Mouse (Mus musculus) neural tube, embryonic 15.5 days (tissue): ENCODE data around the gene Gm49396. TPM values are rescaled to one million over a fixed set of nuclear protein-coding genes. Genes with fewer than 3 reads are reported as not detected.

Experiments used
- ATAC-seq: fragments of 200-750 bp; cut with Nextera tagmentation; 2 replicates; pipeline ENCODE4 v1.8.0; 2017; ENCODE audit warnings: mild to moderate bottlenecking, moderate TSS enrichment, moderate library complexity; ENCODE audit not compliant: low FRiP score
- H3K27ac ChIP-seq: fragments of 300-500 bp; sonication (generic); replicated peaks from 2 replicates; pipeline ENCODE4 v1.5.1; 2015; ENCODE audit warnings: mild to moderate bottlenecking, inconsistent platforms
- H3K27me3 ChIP-seq: fragments of 300-500 bp; sonication (generic); replicated peaks from 2 replicates; pipeline ENCODE4 v1.6.1; 2015; ENCODE audit warnings: inconsistent platforms
- H3K36me3 ChIP-seq: fragments of 300-500 bp; sonication (generic); 2 replicates; pipeline ENCODE4 v1.6.1; 2015; ENCODE audit warnings: inconsistent platforms
- H3K4me1 ChIP-seq: fragments of 300-500 bp; sonication (generic); 2 replicates; pipeline ENCODE4 v1.6.1; 2015; ENCODE audit warnings: inconsistent platforms
- H3K4me2 ChIP-seq: fragments of 300-500 bp; sonication (generic); 2 replicates; pipeline ENCODE4 v1.6.1; 2015; ENCODE audit warnings: inconsistent platforms, mild to moderate bottlenecking, moderate library complexity
- H3K4me3 ChIP-seq: fragments of 300-500 bp; sonication (generic); replicated peaks from 2 replicates; pipeline ENCODE4 v1.5.1; 2015; ENCODE audit warnings: mild to moderate bottlenecking, inconsistent platforms
- H3K9ac ChIP-seq: fragments of 300-500 bp; sonication (generic); replicated peaks from 2 replicates; pipeline ENCODE4 v1.6.1; 2015; ENCODE audit warnings: mild to moderate bottlenecking, inconsistent platforms
- H3K9me3 ChIP-seq: fragments of 300-500 bp; sonication (generic); replicated peaks from 2 replicates; pipeline ENCODE4 v1.6.1; 2016; ENCODE audit warnings: inconsistent platforms
- WGBS: fragments of 180-500 bp; shearing (Covaris S2); methylation state at CpG from one replicate; pipeline ENCODE4 v1.1.7; 2015; ENCODE audit warnings: mixed read lengths; 5-methylcytosine and 5-hydroxymethylcytosine counted together
- polyA plus RNA-seq: library from polyadenylated mRNA; unstranded; fragments of >200 nt; fragmentation: Nextera tagmentation; extraction: Ambion mirVana; gene quantifications from 2 replicates; pipeline ENCODE4 v1.2.1, GENCODE M21; 2015

Gene Gm49396
- polyA plus RNA-seq, 1 experiment from 2014 or later: 14.6 TPM

DNA sequence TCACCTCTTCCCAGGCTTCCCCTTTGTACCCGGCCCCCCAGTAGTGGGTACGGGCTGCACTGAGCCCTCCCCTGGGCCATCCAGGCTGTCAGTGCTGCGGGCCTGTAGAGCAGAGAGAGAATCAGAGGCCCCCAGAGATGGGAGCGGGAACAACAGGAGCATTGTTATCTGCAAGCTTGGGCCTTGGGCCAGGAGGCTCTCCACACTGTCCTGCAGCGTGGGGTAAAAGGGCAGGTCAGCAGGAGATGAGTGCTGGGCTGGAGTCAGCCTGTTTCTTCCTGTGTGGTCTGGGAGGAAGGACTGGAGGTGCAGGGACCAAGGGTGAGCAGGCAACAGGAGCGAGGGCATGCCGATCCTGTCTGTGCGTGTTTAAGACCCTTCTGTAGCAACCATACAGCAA, 30.2 kb upstream of the Gm49396 start:
- peaks cover 49% of the 10 kb centered on the region for H3K36me3 ChIP-seq

DNA sequence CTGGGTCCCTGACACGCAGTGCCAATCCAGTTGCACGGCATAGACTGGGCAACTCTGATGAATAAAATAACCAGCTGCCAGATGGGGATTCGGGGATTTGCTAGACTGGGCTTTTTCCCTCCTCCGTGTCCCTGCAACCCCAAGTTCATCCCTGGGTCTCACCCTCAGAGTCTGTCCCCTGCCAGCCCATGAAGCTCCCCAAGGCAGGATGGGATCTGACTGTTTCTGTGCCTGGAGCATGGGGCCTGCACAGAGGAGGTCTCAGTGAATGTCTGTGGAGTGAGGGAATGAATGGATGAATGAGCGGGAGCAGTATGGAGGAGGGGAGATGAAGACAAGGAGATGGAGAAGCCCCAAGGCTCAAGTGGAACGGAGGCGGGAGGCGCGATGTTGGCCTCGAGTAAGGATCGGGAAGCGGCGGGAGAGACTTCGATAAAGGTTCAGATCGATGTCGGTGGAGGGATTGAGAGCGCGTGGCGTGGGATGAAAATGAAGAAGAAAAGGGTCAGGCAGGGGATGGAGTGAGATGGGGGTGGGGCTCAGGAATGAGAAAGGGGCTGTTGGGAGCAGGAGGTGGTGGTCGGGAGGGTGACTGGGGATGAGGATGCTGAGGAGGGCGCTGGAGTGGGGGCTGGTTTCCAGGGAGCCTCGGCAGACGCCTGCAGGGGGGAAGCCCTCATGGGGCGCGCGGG, 29.1 kb upstream of the Gm49396 start:
- Histone ChIP-seq H3K27ac (peak overlapping the region; percentile 95), H3K4me3 (peak overlapping the region; percentile 72), H3K4me1 (peaks cover 46% of the 10 kb centered on the region), H3K27me3 (no peaks in the 10 kb centered on the region), H3K9ac (peak overlapping the region; percentile 89), H3K36me3 (peaks cover 38% of the 10 kb centered on the region), H3K4me2 (peak overlapping the region; percentile 86), H3K9me3 (no peaks in the 10 kb centered on the region)
- 2% methylated on average over 25 of the region's 26 CpGs for WGBS
- ATAC-seq: peak; percentile 57

More for the DNA sequence above, 30.2 kb upstream of the Gm49396 start:
- Histone ChIP-seq H3K9me3 (no peaks in the 10 kb centered on the region), H3K4me3 (peak overlapping the region; percentile 72), H3K4me1 (peaks cover 46% of the 10 kb centered on the region), H3K9ac (peak overlapping the region; percentile 89), H3K27ac (peak overlapping the region; percentile 95; the same call in 1 of the 2 replicates), H3K27me3 (no peaks in the 10 kb centered on the region), H3K4me2 (peak overlapping the region; percentile 86)
- ATAC-seq: no peak
- 6% methylated on average over 8 of the region's 8 CpGs for WGBS

DNA sequence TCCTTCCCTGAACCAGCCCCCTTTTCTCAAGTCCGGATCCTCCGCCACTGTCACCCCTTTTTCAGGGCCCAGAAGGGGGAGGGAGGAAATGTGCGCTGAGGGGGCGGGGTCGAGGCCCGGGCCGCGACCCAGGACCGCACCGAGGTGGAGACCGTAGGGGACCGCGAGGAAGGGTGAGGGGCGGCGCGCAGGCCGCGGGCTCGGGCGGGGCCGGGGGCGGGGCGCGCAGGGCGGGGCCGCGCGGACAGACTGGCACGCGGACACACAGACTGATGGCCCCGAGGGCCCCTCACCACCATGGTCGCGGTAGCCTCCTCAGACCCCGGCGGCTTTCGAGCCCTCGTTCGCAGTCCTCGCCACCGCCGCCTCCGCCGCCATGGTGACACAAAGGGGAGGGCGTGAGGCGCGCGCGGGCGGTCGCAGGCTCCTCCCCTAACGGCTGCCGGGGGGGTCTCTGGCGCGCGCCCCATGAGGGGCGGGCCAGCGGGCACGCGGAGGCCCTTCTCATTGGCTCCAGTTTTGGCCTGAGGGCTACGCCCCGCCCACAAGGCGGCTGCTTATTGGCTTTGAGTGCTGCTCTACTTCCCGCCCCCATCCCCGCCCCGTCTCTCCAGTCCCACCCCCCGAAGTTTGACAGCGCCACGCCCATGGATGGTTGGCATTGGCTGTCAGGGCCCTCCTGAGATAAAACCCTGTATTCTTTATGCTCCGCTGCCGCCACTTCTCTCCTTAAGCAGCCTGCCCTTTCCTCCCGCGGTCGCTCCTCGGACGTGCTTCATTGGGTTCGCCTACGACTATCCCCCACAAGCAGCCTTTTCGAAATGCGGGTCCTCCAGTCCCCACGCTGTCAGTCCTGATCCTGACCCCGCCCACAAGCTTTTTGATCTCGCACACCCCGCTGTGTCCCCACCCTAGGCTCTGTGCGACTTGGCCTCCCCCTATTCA, 28.2 kb upstream of the Gm49396 start, which contains the start of gene Arhgap33:
Arhgap33 (minus strand) TSS at position 428 of the 945 bp plus-strand sequence.
- Histone ChIP-seq H3K27ac (peak within 1 kb of the TSS; percentile 95), H3K4me2 (peak within 1 kb of the TSS; percentile 86), H3K4me3 (peak within 1 kb of the TSS; percentile 72), H3K9ac (peak within 1 kb of the TSS; percentile 89), H3K27me3 (no peaks in the 10 kb centered on the region), H3K9me3 (no peaks in the 10 kb centered on the region), H3K4me1 (peaks cover 46% of the 10 kb centered on the region), H3K36me3 (peaks cover 31% of the 10 kb centered on the region)
- under 1% methylated on average over 73 of the region's 84 CpGs for WGBS
- ATAC-seq: peak; percentile 94

DNA sequence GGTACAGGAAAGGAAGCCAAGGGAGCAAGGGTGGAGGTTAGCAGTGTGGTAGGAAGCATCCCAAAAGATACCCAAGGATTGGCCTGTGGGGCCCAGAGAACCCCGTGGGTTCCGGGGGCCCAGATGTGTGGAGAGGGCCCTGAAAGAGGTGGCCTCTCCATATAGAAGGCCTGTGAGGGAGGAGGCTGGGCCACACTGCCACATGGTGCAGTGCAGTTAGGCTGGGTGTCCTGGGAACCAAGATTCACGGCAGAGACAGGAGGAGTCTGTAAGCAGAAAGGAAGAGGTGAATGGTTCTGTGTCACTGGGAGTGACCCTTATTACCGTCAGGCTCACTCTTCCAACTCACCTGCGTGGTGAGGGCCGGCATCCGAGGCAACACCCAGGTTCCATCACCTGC, 22.6 kb upstream of the Gm49396 start:
- H3K27me3 ChIP-seq: no peaks in the 10 kb centered on the region
- no peak for ATAC-seq
- H3K9ac ChIP-seq: no peak overlapping the region
- peaks cover 6% of the 10 kb centered on the region for H3K4me1 ChIP-seq
- 94% methylated on average over 7 of the region's 7 CpGs for WGBS
- peaks cover 14% of the 10 kb centered on the region for H3K36me3 ChIP-seq
- H3K9me3 ChIP-seq: no peaks in the 10 kb centered on the region
- no peak overlapping the region for H3K4me2 ChIP-seq
- no peak overlapping the region for H3K4me3 ChIP-seq
- H3K27ac ChIP-seq: no peak overlapping the region

DNA sequence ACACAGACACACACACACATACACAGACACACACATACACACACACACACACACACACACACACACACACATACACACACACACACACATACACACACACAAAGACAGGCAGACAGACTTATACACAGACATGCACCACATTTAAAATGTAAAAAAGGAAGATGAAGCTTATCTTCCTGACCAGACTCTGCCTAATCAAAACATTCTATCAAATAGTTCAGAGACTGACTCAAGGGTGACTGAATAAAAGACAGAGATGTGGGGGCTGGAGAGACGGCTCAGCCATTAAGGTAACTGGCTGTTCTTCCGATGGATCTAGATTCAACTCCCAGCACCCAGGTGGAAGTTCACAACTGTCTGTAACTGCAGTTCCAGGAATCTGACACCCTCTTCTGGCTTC, 18.8 kb upstream of the Gm49396 start:
- no peak overlapping the region for H3K27ac ChIP-seq
- H3K9ac ChIP-seq: no peak overlapping the region

DNA sequence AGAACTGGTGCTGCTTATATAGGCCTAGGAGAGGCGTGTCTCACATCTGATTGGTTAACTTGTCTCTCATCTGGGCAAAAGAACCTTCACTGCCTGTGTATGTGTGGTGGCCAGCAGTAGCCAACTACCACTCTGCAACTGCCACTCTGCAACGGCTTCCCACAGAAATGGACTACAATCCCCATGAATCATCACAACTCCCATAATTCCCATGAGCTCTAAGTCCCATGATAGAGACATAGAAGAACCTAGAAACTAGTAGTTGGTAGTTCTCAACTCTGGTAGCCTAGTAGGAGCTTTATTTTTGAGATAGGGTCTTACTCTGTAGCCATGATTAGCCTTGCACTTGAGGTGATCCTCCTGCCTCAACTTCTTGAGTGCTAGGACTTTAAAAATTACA, 13.3 kb upstream of the Gm49396 start:
- Histone ChIP-seq H3K27me3 (peaks cover 5% of the 10 kb centered on the region; the same call in 1 of the 2 replicates), H3K27ac (no peak overlapping the region), H3K4me3 (no peak overlapping the region), H3K4me1 (peaks cover 20% of the 10 kb centered on the region), H3K9me3 (no peaks in the 10 kb centered on the region), H3K4me2 (no peak overlapping the region), H3K9ac (no peak overlapping the region), H3K36me3 (peaks cover 31% of the 10 kb centered on the region)
- no peak for ATAC-seq
- 76% methylated on average over 2 of the region's 2 CpGs for WGBS

More for the DNA sequence above, 18.8 kb upstream of the Gm49396 start:
- Histone ChIP-seq H3K4me1 (no peaks in the 10 kb centered on the region), H3K36me3 (peaks cover 37% of the 10 kb centered on the region), H3K9me3 (no peaks in the 10 kb centered on the region), H3K4me3 (no peak overlapping the region), H3K4me2 (no peak overlapping the region), H3K27me3 (no peaks in the 10 kb centered on the region)
- ATAC-seq: no peak
- 94% methylated on average over 2 of the region's 2 CpGs for WGBS

DNA sequence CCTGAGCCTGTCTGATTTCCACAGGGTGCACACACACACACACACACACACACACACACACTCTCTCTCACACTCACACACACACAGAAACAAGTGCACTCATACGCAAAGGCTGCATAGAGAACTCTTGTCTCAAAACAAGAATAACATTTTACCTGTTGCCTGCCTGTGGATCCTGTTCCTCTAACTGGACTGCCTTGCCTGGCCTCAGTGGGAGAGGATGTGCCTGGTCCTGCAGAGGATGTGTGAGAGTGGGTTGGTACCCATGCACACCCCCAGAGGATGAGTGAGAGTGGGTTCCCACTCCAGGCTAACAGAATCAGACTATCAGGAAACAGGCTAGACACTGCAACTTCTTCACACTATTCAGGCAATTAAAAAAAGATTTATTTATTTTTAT, 12.5 kb upstream of the Gm49396 start:
- peaks cover 5% of the 10 kb centered on the region; the same call in 1 of the 2 replicates for H3K27me3 ChIP-seq
- peaks cover 38% of the 10 kb centered on the region for H3K36me3 ChIP-seq
- H3K27ac ChIP-seq: no peak overlapping the region
- WGBS: 93% methylated on average over 1 of the region's 1 CpGs
- H3K4me3 ChIP-seq: no peak overlapping the region
- no peak for ATAC-seq
- no peak overlapping the region for H3K4me2 ChIP-seq
- H3K9me3 ChIP-seq: no peaks in the 10 kb centered on the region
- peaks cover 20% of the 10 kb centered on the region for H3K4me1 ChIP-seq
- no peak overlapping the region for H3K9ac ChIP-seq

DNA sequence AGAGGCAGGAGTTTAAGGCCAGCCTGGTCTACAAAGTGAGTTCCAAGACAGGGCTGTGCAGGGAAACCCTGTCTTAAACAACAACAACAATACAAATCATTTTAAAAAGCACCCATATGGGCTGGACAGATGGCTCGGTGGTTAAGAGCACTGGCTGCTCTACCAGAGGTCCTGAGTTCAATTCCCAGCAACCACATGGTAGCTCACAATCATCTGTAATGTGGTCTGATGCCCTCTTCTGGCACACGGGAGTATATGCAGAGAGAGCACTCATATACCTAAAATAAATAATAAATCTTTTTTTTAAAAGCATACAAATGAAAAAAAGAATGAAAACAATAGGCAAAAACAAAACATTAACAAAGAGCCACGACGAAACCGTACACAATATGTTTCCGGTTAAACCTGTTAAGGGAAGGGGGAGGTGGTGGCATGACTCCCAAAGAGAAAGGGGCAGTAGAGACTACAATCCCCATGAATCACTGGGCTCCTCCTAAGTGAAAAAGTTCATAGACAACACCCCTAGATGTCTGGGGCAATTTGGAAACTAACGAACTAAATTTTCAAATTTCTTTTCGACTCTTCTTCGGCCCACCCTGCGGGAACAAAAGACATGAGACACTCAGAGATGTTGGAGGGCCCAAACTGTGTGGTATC, 11.6 kb upstream of the Gm49396 start:
- peak overlapping the region; percentile 98 for H3K27ac ChIP-seq
- no peaks in the 10 kb centered on the region for H3K9me3 ChIP-seq
- peak overlapping the region; percentile 79 for H3K4me2 ChIP-seq
- peak; percentile 75 for ATAC-seq
- WGBS: 3% methylated on average over 10 of the region's 10 CpGs
- peaks cover 41% of the 10 kb centered on the region for H3K36me3 ChIP-seq
- peak overlapping the region; percentile 64 for H3K9ac ChIP-seq
- H3K4me1 ChIP-seq: peaks cover 20% of the 10 kb centered on the region
- H3K27me3 ChIP-seq: peaks cover 5% of the 10 kb centered on the region; the same call in 1 of the 2 replicates
- H3K4me3 ChIP-seq: peak overlapping the region; percentile 76

DNA sequence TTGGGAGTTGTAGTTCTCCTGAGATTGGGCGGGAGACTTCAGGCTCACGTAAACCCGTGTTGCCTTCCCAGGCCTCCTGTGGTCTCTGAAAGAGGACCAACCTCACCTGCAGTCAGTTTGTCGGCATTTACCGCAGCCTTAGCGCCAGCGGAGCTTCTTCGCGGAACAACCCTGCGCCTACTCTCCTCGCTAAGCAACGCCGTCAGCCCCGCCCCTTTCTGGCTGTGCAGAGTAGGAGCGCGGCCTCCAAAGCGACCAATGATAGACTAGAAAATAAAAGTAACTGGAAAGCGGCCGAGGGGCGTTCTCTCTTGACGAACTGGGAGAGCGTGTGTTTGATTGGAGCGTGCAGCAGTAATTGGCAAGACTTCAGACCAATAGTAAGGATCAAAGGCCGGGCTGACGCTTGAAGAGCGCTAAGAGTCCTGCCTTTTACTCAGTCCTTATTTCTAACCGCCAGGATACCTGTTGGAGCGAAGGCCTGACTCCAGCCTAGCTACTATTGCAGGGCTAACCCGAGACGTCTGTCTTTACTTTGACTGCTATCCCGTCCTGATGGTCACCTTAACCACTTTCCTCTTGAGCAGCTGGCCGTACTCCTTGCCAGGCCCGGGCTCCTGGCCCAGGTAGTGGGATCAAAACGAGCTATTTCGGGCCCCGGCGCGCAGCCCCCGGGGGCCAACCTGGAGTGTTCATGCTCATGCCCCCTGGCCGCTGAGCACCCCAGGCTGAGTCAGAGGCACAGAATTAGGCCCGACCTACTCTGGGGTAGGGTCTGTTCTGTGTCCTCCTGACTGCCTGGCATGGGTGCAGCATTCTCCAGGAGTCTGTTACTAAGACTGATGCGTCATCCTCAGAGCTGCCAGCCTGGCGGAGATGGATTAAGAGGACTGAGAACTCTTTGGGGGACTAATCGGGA, 10.8 kb upstream of the Gm49396 start, which contains the start of the genes Hspb6 and Proser3:
Hspb6 (plus strand) TSS at position 77 of the 919 bp plus-strand sequence.
Proser3 (minus strand) TSS at position 198 of the 919 bp plus-strand sequence.
- ATAC-seq: peak; percentile 96

DNA sequence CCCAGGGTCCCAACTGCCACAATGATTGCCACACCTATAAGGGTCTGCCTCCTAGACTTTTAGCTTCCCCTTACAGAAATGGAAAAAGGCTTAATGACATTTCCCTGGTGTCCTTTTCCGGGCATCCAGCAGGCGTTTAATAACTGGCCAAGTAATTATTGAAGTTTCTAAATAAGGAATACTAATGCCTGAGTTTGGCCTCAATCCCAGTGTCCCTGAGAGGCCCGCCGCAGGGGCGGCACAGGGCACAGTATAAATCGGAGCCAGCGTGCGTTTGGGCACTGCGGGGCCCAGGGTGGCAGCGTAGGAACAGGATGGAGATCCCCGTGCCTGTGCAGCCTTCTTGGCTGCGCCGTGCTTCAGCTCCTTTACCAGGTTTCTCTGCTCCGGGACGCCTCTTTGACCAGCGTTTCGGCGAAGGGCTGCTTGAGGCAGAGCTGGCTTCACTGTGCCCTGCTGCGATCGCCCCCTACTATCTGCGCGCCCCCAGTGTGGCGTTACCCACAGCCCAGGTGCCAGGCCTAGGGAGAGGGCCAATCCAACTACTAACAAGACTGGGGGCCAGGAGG, 10.0 kb upstream of the Gm49396 start:
- no peaks in the 10 kb centered on the region for H3K9me3 ChIP-seq
- WGBS: 4% methylated on average over 23 of the region's 23 CpGs
- H3K27ac ChIP-seq: peak overlapping the region; percentile 98
- H3K4me1 ChIP-seq: peaks cover 24% of the 10 kb centered on the region
- peak overlapping the region; percentile 46 for H3K9ac ChIP-seq
- H3K27me3 ChIP-seq: peaks cover 5% of the 10 kb centered on the region; the same call in 1 of the 2 replicates
- peak overlapping the region; percentile 76 for H3K4me3 ChIP-seq
- H3K4me2 ChIP-seq: peak overlapping the region; percentile 79
- H3K36me3 ChIP-seq: peaks cover 42% of the 10 kb centered on the region
- ATAC-seq: no peak

More for the DNA sequence above, 10.8 kb upstream of the Gm49396 start, which contains the start of the genes Hspb6 and Proser3:
- Histone ChIP-seq H3K9me3 (no peaks in the 10 kb centered on the region), H3K4me1 (peaks cover 20% of the 10 kb centered on the region), H3K9ac (peak within 1 kb of the TSS; percentile 64), H3K4me2 (peak within 1 kb of the TSS; percentile 79), H3K27me3 (peaks cover 5% of the 10 kb centered on the region; the same call in 1 of the 2 replicates), H3K27ac (peak within 1 kb of the TSS; percentile 98), H3K36me3 (peaks cover 45% of the 10 kb centered on the region), H3K4me3 (peak within 1 kb of the TSS; percentile 76)
- WGBS: 1% methylated on average over 44 of the region's 44 CpGs
